Mouse (Mus musculus) cerebellum, adult 9-11 months (tissue): ENCODE results near the gene Ube2e1.
A peak's percentile ranks its signal among the peaks of the same experiment; 100 is the strongest.

Experiments used
- DNase-seq: peaks from one replicate; pipeline ENCODE4 v3.0.0; 2022

Ube2e1 gene

GRCm38 (mm10) chr14:18331693-18332131 lies at the start of gene Ube2e1:
Ube2e1 (minus strand) TSS chr14:18331859.
- peak; percentile 76 for DNase-seq

- no peak for DNase-seq
Observed at GRCm38 (mm10) chr14:18379841-18380240, 48.2 kb upstream of the Ube2e1 start.

GRCm38 (mm10) chr14:18377944-18378575 lies 46.4 kb upstream of the Ube2e1 start:
- DNase-seq, result no peak

GRCm38 (mm10) chr14:18376206-18376605 lies 44.5 kb upstream of the Ube2e1 start:
- peak; percentile 26 for DNase-seq

GRCm38 (mm10) chr14:18373758-18374405 lies 42.2 kb upstream of the Ube2e1 start:
- DNase-seq, result no peak

- DNase-seq, result no peak
Observed at GRCm38 (mm10) chr14:18372761-18373610, 41.3 kb upstream of the Ube2e1 start.

GRCm38 (mm10) chr14:18369031-18369430 lies 37.4 kb upstream of the Ube2e1 start:
- DNase-seq, result no peak

- no peak for DNase-seq
Observed at GRCm38 (mm10) chr14:18367025-18367424, 35.4 kb upstream of the Ube2e1 start.

- no peak for DNase-seq
Observed at GRCm38 (mm10) chr14:18364321-18364720, 32.7 kb upstream of the Ube2e1 start.

- peak; percentile 90 for DNase-seq
Observed at GRCm38 (mm10) chr14:18356442-18356841, 24.8 kb upstream of the Ube2e1 start.

GRCm38 (mm10) chr14:18355514-18356190 lies 24.0 kb upstream of the Ube2e1 start:
- no peak for DNase-seq

- DNase-seq, result no peak
Observed at GRCm38 (mm10) chr14:18353525-18353924, 21.9 kb upstream of the Ube2e1 start.

- DNase-seq, result no peak
Observed at GRCm38 (mm10) chr14:18352934-18353333, 21.3 kb upstream of the Ube2e1 start.

- no peak for DNase-seq
Observed at GRCm38 (mm10) chr14:18350680-18351079, 19.0 kb upstream of the Ube2e1 start.

GRCm38 (mm10) chr14:18349871-18350270 lies 18.2 kb upstream of the Ube2e1 start:
- no peak for DNase-seq

GRCm38 (mm10) chr14:18343589-18343988 lies 11.9 kb upstream of the Ube2e1 start:
- no peak for DNase-seq

- DNase-seq, result no peak
Observed at GRCm38 (mm10) chr14:18342749-18343148, 11.1 kb upstream of the Ube2e1 start.

- DNase-seq, result peak; percentile 81
Observed at GRCm38 (mm10) chr14:18341088-18341487, 9.4 kb upstream of the Ube2e1 start.

GRCm38 (mm10) chr14:18336106-18336505 lies 4.4 kb upstream of the Ube2e1 start:
- DNase-seq, result no peak

- no peak for DNase-seq
Observed at GRCm38 (mm10) chr14:18330789-18331692, 618 bp downstream of the Ube2e1 start.

GRCm38 (mm10) chr14:18326968-18327672 lies 4.5 kb downstream of the Ube2e1 start:
- DNase-seq, result peak; percentile 32
